25 mouse cellular contexts compared by ENCODE assay signal in the genomic region with DNA sequence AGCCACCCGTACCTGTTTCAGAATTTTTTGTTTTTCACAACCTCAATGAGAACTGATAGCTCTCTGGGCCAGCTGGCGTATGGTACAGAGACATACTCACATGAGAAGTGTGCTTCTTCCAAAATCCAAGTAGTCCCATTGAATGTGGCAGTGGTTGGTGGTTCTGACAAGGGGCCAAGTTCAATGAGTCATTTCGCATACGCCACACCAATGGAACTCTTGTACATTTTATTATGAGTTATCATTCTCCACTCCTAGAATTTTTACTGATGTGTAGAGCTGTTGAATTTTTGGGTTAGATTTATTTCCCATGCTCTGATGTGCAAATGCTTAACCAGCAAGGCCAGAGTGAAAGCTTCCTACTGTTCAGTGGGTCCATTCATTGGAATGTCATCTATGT.
DNase-seq lines count a peak whose midpoint lies in the region; ATAC-seq lines count a peak whose summit lies in the region.
"Had no signal": no experiment of that assay in that cellular context is flagged by ENCODE, and none has a peak within 500 bp of the region (broad histone marks: within the 10 kb centered on the region; RNA-seq: fewer than 3 reads in every experiment).

No protein-coding gene starts in this region.

- no peaks in the 10 kb centered on the region for H3K4me1 ChIP-seq in hindbrain, embryonic 12.5 days
- H3K4me1 ChIP-seq: embryonic facial prominence, embryonic 15.5 days; forebrain, embryonic 12.5 days; heart, embryonic 15.5 days; hindbrain, embryonic 10.5 days; hindbrain, embryonic 15.5 days had no signal

- no peak overlapping the region for H3K4me2 ChIP-seq in hindbrain, embryonic 12.5 days (replicated peaks)
- H3K4me2 ChIP-seq: embryonic facial prominence, embryonic 15.5 days; forebrain, embryonic 12.5 days; heart, embryonic 11.5 days; heart, embryonic 15.5 days; hindbrain, embryonic 15.5 days had no signal

- peak; percentile 11 to 44 for DNase-seq in adrenal gland, adult (ENCODE audit: inconsistent age in 2 of 2, low spot score in 1 of 2)
- DNase-seq in adrenal gland, adult 8-10 months: no peak
- peak; percentile 76 for DNase-seq in 3134 (ENCODE audit: extremely low read depth, insufficient read length, low spot score)
- peak; percentile 86 for DNase-seq in Muller cell, postnatal 12 days (ENCODE audit: inconsistent ontology term)
- peak; percentile 73 for DNase-seq in fibroblast of lung, adult 2 months (ENCODE audit: low read depth)
- no peak for DNase-seq in lung, postnatal 10 days
- DNase-seq: cerebellum, adult 2 months; cerebellum, postnatal 14 days; embryo, embryonic 11 days; forebrain, postnatal 0 days; gastrocnemius, postnatal 14 days; heart, adult 2 months; heart, postnatal 14 days; kidney, adult 8-10 months had no signal

- no peaks in the 10 kb centered on the region for H3K36me3 ChIP-seq in hindbrain, embryonic 12.5 days
- H3K36me3 ChIP-seq: embryonic facial prominence, embryonic 15.5 days; forebrain, embryonic 12.5 days; G1E; heart, embryonic 15.5 days; hindbrain, embryonic 10.5 days; hindbrain, embryonic 15.5 days had no signal

- no peaks in the 10 kb centered on the region for H3K9me3 ChIP-seq in hindbrain, embryonic 12.5 days (replicated peaks)
- H3K9me3 ChIP-seq: embryonic facial prominence, embryonic 15.5 days; forebrain, embryonic 12.5 days; G1E; heart, embryonic 15.5 days; hindbrain, embryonic 10.5 days; hindbrain, embryonic 15.5 days had no signal

- WGBS in hindbrain, embryonic 12.5 days: 92% methylated on average over 4 of the region's 4 CpGs

- H3K27ac ChIP-seq in hindbrain, embryonic 12.5 days: no peak overlapping the region
- H3K27ac ChIP-seq: embryonic facial prominence, embryonic 15.5 days; forebrain, embryonic 12.5 days; heart, adult 2 months; heart, embryonic 15.5 days; hindbrain, embryonic 10.5 days; hindbrain, embryonic 15.5 days had no signal

- no peak for ATAC-seq in hindbrain, embryonic 12.5 days (ENCODE audit: low FRiP score)
- ATAC-seq: CD4-positive, CD25-positive, alpha-beta regulatory T cell, adult 4 months; forebrain, postnatal 0 days; inflammation-experienced regulatory T-cells, adult 6 months; intestine, postnatal 0 days had no signal

- no peak overlapping the region for H3K9ac ChIP-seq in hindbrain, embryonic 12.5 days
- H3K9ac ChIP-seq: embryonic facial prominence, embryonic 15.5 days; forebrain, embryonic 12.5 days; forebrain, postnatal 0 days; heart, embryonic 15.5 days; hindbrain, embryonic 15.5 days had no signal

- H3K4me3 ChIP-seq in hindbrain, embryonic 12.5 days: no peak overlapping the region
- H3K4me3 ChIP-seq: embryonic facial prominence, embryonic 15.5 days; forebrain, embryonic 12.5 days; heart, adult 2 months; heart, embryonic 15.5 days; hindbrain, embryonic 10.5 days; hindbrain, embryonic 15.5 days had no signal

- no peaks in the 10 kb centered on the region for H3K27me3 ChIP-seq in hindbrain, embryonic 12.5 days
- H3K27me3 ChIP-seq: embryonic facial prominence, embryonic 15.5 days; forebrain, embryonic 12.5 days; heart, embryonic 15.5 days; hindbrain, embryonic 15.5 days had no signal

Comparison
In these comparisons a context has a peak if more than half of its experiments do, and no peak if none do; other contexts are left out.
1. DNase-seq: peak in adrenal gland, adult (2 of 2), 3134 (single experiment), Muller cell, postnatal 12 days (single experiment) and fibroblast of lung, adult 2 months (single experiment); none in adrenal gland, adult 8-10 months (single experiment) and lung, postnatal 10 days (single experiment).